Mouse (Mus musculus): ENCODE results near the gene Camk1d. TPM values are rescaled to one million over a fixed set of nuclear protein-coding genes. Genes with fewer than 3 reads are reported as not detected.

Gene Camk1d
- total RNA-seq, 2 experiments from 2014 or later, result 64.2 to 64.3 TPM

DNA sequence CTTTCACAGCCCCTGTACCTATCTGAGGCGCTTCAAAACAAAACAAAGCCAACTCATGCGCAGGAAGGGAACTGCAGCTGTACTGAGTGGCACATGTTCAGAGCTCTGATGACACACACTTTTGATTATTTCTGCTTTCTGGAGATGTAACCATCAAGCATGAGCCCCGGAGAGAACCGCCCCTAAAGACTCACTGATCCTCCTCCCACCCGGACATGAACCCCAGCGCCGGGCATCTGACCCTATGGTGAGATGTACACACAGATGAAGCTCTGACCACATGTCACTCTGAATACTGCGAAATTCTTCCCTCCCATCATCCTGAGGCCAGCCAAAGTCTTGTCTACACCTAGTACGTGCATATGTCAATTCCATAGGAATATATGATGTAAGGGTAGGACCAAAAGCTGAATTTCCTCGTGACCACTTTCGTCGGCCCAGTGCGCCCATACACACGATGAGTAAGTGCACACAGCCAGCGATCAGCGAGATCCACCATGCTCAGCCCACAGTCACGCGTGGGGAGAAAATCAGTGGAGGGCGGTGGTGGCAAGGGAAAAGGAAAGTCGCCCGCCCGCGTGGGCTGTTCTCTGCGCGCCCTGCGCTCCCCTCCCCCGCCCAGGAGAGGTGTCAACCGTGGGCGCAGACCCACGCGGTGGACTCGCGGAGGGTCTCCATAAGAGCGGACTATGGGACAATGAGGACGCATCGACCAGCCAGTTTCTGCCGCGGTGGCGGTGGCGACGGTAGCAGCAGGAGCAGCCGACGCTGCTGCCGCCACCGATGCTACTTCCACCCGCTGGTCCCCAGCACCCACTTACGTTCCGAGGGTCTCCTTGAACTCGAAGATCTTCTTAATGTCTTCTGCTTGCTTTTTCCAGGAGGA, 747 bp downstream of the Camk1d start:
- intact Hi-C loops (cut with DNase I), result loop anchor here (10.0 kb wide), 1 partner anchor 259 kb away; no protein-coding TSS in a partner anchor
- DNase-seq, result peak; percentile 22

DNA sequence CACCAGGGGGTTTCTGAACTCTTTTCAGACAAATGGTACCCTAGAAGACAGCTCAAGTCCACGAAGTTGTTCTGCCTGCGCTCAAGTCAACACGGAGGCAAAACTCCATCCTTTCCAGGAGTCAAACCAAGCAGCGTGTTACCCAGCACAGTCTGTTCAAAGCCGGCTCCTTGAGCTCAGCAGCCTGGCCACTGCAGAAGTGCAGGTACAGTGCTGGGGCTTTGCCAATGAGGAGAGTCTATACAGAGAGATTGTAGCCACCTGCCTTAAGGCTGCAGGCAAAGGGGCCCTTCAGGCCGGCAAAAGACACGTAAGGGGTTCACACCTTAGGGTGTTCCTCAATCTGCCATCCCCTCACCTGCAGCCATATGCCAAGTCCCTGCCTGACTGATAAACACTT, 2.1 kb downstream of the Camk1d start:
- no peak for DNase-seq
- intact Hi-C loops (cut with DNase I), result loop anchor here (10.0 kb wide), 1 partner anchor 257 kb away; no protein-coding TSS in a partner anchor

DNA sequence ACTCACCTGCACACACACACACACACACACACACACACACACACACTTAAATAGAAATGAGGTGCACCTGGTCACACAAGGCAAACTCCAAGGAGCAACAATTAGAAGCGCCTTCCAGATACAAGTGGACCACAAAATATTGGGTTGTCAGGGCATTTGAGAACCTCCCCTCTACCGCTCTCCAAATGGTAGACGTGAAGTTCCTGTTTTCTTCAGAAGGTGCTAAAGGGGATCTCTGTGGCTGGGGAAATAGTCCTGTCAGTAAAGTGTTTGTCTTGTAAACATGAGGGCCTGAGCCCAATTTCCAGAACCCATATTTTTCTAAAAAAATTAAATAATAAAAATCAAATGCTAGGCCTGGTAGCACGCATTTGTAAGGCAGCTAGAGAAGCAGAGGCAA, 4.4 kb downstream of the Camk1d start:
- intact Hi-C loops (cut with DNase I), result loop anchor here (10.0 kb wide), 1 partner anchor 255 kb away; no protein-coding TSS in a partner anchor
- no peak for DNase-seq

DNA sequence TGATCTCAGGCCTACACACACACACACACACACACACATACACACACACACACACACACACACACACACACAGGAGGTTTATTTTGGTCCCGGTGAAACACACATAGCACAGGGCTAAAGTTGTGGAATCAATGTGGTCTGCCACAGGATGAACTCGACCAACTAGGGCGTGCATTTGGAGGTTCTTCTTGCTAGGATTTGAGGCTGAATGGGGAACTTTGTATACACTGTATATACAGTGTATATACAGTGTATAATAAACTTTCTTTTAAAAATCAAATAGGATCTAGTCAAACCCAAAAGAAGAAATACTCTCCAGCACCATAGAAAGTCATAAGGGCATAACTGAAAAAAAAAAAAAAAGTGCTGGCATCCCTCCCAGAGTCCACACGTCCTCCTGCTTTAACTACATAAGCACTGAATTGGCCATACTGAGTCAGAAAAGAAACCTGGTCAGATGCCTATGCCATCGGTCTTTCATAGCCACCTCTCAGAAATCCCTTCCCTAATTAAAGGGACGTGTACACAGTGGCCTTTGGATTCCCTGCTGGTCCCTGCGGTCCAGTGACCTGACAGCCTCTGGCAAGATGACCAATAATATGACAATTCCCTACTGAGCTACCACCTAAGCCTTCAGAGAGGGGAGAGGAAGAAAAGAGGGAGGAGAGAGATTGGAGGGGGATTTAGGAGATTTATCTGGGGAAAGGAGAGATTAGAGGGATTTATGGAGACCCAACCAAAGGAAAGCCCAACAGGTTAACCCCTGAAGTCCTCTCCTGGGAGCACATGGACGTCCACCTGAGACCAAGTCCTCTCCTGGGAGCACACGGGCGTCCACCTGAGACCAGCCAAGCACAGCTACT, 6.2 kb downstream of the Camk1d start:
- intact Hi-C loops (cut with DNase I), result no loop called here
- DNase-seq, result no peak

DNA sequence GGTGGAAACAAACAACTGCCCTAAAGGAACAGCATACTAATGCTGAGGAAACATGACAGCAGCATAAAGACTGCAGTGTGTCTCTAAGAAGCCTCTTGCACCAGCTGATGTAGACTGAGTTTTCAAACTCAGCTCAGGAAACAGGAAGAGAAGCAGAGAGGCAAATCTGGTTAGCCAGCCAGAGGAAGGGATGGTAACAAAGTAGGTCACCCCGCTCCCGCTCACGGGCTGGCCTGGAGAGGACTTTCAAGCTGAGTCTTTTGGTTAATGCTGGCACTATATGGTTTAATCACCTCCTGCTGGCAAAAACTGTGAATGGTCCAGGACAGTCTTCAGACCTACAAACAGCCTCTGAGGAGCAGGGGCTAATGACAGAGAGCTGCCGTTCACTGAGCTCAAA, 7.7 kb downstream of the Camk1d start:
- no peak for DNase-seq
- intact Hi-C loops (cut with DNase I), result no loop called here

DNA sequence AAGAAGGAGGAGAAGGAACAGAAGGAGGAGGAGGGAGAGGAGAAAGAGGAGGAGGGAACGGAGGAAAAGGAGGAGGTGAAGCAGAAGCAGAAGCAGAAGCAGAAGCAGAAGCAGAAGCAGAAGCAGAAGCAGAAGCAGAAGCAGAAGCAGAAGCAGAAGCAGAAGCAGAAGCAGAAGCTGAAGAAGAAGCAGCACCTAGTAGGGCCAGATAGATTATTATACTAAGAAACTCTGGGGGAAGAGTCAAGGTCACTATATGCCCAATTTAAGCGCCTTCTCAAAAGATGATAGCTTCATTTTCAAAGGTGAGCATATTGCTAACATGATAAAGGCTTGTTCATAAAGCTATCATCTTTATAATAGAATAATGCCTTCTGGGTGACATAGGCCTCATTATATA, 11.9 kb downstream of the Camk1d start:
- intact Hi-C loops (cut with DNase I), result no loop called here
- no peak for DNase-seq

DNA sequence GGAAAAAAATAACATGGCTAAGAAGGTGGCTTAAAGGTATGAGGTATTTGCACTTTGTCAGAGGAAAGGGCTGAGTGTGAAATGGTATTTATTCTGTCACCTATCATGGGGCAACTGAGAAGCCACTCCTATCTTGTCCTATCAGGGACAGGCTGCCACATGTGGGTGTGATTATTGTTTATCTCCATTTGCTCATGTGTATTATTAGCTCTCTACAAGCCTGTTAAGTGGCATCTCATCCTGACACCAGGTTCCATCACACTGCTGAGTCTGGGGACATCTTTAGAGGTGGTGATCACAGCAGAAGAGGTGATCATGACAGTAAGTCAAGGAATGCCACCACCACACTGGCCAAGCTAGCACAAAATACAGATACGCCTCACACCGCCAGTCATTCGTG, 13.4 kb downstream of the Camk1d start:
- intact Hi-C loops (cut with DNase I), result no loop called here
- no peak for DNase-seq

DNA sequence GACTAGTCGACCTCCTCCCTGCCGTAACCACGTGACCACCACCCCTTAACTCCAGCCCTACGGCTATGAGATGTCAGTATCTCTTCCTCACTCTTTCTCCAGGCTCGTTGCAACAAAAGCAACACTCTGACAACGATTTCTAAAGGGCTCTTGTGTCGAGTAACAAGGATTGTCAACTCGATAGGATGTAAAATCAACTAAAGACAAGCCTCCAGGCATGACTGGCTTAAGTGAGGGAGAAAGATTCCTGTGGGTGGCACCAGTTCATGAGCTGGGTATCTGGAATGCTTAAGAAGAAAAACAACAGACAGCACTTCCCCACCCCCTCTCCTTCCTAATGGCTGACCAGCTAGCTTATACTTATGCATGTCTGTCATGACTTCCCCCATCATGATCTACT, 15.9 kb downstream of the Camk1d start:
- DNase-seq, result no peak
- intact Hi-C loops (cut with DNase I), result no loop called here

DNA sequence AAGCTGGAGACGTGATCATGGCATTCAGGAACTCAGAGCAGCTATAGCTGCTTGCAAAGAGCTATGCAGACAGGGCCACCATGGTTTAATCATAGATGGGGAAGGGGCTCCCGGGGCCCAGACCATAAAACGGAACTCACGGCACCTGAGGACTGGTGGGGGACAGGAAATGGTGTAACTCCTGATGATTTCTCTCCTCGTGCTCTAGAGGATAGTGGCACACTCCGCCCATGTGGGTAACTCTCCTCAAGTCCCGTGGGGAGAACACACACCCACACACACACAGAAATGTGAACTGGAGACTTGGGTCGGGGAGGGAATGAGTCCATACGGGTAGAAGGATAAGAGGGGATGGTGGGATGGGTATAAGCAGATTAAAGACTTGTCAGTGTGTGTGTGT, 20.2 kb downstream of the Camk1d start:
- intact Hi-C loops (cut with DNase I), result no loop called here
- DNase-seq, result no peak

DNA sequence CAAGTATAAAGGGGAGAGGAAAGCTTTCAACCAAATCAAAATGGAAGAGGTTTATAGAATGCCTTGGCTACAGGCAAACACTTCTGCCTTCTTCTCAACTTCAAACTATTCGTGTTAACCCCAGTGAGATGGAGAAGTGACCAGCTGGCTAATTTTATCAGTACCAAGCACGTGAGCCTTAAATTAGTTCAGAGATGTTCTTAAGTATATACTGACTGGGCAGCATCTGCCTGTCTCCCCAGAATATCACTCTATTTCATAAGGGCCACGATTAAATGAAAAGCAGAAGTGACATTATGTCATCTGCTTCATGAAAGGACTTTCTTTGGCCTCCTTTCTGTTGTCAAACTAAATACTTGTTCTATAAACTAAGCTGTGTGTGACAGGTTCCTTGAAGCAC, 22.6 kb downstream of the Camk1d start:
- DNase-seq, result no peak

DNA sequence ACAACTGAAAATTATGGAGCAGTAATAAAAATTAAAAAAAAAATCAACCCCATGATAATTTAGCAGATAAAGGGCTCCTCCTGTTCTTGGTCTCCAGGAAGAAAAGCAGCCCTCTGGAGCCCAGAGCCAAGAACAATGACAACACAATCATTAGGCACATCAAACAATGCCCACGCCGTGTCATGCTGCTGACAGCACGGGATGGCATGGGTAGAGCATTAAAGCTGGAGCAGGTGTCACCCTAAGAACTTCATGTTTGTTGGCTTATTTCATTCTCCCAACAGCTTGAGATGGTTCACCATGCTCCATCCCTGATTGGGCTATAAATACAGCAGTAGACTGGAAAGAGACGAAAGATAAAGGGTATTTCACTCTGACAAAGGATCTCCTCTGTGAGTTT, 30.9 kb downstream of the Camk1d start:
- intact Hi-C loops (cut with DNase I), result no loop called here
- DNase-seq, result no peak

More for the DNA sequence above, 22.6 kb downstream of the Camk1d start:
- intact Hi-C loops (cut with DNase I), result no loop called here

DNA sequence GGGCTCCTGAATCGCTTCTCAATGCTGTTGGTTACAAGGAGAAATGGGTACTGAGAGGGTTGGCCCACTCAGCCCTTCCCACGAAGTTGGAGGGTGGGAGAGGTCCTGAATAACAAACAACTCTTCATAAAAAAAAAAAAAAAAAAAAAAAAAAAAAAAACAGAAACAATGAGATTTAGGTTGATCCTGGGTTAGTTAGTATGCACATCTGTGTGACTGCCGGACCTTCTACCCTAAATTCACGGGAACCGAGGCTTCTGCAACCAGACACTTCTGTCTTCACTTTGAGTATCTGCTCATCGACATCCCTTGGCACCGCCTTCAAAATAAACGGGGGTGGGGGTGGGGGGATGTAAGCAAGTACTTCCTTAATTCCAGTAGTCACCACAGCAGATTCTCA, 32.4 kb downstream of the Camk1d start:
- intact Hi-C loops (cut with DNase I), result no loop called here
- no peak for DNase-seq

DNA sequence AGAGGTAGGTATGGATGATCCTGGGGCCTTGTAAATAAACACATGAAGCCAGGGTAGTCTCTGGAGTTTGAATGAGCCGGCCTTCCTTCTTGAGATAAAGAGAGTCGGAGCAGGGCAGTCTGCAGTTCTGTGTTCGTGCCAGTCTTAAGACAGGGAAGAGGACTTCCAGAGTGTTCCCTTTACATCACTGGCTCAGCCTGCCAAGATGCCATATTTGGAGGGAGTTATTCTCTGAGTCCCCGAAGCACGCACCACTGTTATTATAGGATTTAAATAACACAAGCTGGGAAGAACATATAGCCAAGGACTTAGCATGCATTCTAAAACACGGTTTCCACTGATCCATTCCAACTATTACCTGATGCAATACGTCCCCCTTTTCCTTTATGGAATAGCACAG, 33.0 kb downstream of the Camk1d start:
- intact Hi-C loops (cut with DNase I), result no loop called here

DNA sequence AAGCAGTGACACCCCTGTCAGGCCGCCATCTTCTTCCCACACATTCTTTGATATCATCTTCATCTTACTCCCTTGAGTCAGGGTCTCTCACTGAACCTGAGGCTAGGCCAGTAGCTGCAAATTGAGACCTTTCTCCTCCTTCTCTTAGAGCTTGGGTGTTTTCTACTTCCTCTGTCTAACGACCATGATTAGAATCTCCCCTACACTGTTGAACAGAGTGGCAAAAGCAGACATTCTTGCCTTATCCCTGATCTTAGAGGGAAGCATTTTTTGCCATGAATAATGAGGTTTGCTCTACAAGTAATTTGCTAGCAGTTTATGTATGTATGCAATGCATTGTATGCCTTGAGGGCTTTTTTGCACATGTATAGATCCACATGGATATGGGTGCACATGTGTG, 35.3 kb downstream of the Camk1d start:
- intact Hi-C loops (cut with DNase I), result no loop called here
- no peak for DNase-seq

More for the DNA sequence above, 33.0 kb downstream of the Camk1d start:
- DNase-seq, result no peak

DNA sequence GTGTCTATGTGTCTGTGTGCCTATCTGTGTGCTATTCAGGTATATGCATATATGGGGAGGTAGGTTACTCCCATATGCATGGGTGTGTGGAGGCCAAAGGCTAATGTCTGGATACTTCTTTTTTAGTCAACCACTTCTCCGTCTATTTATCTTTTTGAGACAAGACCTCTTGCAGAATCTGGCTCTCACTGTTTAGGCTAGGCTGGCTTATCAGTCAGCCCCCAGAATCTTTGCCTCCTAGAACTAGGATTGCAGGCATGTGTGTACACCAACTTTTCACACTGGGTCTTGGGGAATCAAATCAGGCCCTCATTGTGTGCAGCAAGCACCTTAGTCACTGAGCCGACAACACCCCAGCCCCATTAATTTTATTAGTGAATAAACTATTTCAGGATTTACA, 36.8 kb downstream of the Camk1d start:
- intact Hi-C loops (cut with DNase I), result no loop called here
- no peak for DNase-seq

DNA sequence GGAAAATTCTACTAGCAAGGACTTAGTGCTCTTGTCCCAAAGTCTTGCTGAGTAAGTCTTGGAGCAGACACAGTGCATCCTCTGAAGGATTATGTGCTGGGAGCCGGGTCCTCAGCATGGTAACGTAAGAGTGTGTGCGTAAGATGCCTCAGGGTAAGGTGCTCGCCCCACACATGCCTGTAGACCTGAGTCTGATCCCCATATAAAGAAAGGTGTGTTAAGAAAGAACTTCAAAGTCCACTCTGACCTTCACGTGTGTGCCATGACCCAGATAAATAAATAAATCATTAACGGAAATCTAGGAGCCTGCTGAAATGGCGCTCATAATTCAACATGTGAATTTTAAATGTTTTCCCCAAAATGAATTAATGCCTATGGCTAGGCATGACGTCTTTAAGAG, 37.5 kb downstream of the Camk1d start:
- no peak for DNase-seq
- intact Hi-C loops (cut with DNase I), result no loop called here

DNA sequence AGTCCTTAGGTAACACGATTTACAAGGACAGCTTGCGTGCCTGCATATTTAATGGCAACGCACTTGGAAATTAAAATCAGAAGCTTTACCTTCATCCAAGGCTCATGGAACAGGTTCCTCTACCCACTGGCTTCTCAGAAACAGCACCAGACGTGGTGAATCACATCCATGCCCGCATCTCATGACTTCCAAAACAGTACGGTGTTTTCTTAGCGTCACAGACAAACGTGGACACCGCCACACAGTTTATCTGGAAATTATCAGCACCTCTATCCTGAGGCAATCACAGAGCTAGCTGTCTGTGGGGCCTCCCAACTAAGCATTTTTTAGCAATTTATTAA, 38.2 kb downstream of the Camk1d start:
- no peak for DNase-seq

DNA sequence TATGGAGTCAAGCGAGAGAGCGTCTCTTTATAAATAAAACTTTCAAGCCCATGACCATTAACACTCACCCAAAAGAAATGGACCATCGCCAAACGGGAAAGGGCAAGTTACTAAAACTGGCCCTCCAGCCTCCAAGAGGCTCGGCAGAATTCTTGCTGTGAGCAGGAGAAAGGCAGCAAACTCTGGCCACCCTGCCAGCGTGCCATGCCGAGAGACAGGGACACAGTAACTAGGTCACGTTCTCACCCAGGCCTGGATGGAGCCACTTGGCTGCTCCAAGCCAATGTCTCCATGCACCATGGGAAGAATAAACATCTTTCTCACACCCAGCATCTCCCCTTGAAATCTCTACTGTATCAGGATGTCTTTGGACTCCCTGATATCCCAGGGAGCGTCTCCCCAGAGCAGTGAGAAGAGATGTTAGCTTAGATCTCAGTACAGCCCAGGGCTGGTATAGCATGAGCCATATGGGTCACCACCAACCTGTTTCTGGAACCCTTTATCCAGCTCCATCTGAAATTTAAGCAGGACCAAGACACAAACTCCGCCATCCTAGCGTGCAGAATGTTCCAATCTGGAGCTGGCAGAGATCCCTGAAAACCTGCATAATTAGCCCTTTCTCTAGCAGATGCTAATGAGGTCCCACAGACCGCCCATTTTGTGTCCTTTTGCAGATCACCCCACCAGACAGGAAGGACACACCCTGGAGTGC, 38.7 kb downstream of the Camk1d start:
- DNase-seq, result peak; percentile 63
- intact Hi-C loops (cut with DNase I), result no loop called here

More for the DNA sequence above, 38.2 kb downstream of the Camk1d start:
- intact Hi-C loops (cut with DNase I), result no loop called here

DNA sequence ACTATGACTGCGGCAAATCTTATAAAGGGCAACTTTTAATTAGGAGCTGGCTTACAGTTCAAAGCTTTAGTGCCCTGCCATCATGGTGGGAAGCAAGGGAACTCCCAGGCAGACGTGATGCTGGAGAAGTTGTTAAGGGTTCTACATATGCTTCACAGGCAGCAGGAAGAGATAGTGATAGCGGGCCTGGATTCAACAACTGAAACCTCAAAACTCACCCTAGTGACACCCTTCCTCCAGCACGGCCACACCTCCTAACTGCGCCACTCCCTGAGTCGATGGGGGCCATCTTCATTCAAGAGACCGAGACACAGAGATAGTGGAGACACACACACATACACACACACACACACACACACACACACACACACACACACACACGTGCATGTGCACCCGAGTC, 39.8 kb downstream of the Camk1d start:
- DNase-seq, result no peak
- intact Hi-C loops (cut with DNase I), result no loop called here

DNA sequence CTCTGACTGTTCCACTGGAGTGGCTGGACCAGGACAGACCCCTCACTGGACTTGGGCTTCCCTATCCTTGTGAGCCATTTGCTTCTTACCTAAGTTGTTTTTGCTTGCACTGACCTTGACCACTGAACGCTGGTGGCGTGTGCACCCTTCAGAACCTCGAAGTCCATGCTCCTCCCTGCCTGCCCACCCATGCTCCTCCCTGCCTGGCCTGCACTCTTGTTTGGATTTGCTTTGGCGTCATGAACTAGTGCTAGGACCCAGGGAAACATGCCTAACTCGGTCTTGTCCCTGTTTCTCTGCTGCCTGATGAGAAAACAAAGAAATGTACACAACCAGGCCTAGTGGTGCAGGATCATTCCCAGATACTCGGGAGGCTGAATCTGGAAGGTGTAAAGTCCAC, 40.5 kb downstream of the Camk1d start:
- intact Hi-C loops (cut with DNase I), result no loop called here
- no peak for DNase-seq

DNA sequence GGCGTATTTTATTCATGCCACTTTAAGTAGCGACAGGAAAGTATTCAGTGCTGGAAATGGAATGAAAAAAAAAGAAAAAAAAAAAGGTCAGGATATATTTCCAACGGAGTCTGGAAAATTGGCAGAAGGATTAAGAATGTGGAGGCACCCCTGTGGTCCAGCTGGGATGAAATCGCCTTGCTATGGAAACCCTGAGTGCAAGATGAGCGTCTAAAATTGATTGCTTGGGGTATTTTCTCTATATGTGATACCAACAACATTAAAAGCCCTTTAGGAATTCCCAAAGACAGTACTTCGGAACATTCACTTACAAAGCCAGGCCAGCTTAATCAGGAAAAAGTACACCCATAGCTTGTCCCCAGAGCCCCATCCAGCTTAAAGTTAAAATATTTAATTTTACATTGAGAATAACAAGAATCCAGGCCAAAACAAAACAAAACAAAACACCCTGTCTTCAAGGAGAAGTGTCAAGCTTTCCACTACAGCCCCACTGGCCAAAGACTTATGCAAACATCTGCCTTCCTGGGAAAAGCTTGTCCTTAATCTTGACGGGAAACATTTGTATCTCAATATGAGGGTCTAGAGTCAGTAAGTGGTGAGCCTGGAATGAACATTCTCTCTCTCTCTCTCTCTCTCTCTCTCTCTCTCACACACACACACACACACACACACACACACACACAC, 41.3 kb downstream of the Camk1d start:
- DNase-seq, result no peak
- intact Hi-C loops (cut with DNase I), result no loop called here
